Mouse (Mus musculus) hindbrain, embryonic 14.5 days (tissue): ENCODE measurements at regions not wholly inside any gene's neighbourhood (a gene's known extent, or its start where the extent isn't known, plus 50 kb on each side); places are given as distances from the start of the nearest gene placed in this dataset.

ENCODE experiments used
- ATAC-seq: fragments of 200-750 bp; cut with Nextera tagmentation; 2 replicates; pipeline ENCODE4 v1.8.0; 2017; ENCODE audit warnings: moderate number of reproducible peaks, mild to moderate bottlenecking, moderate TSS enrichment, moderate library complexity; ENCODE audit not compliant: low FRiP score
- DNase-seq: peaks from one replicate; pipeline ENCODE4 v3.0.0-alpha.2; 2015; ENCODE audit warnings: low spot score
- H3K27ac ChIP-seq: fragments of 300-500 bp; sonication (generic); 2 replicates; pipeline ENCODE4 v1.5.1; 2014; ENCODE audit warnings: mild to moderate bottlenecking, moderate library complexity
- H3K27me3 ChIP-seq: fragments of 300-500 bp; sonication (generic); 2 replicates; pipeline ENCODE4 v1.6.1; 2014; ENCODE audit warnings: mild to moderate bottlenecking, low read length, mixed read lengths; ENCODE audit not compliant: control insufficient read depth, insufficient read depth
- H3K36me3 ChIP-seq: fragments of 300-500 bp; sonication (generic); replicated peaks from 2 replicates; pipeline ENCODE4 v1.6.1; 2014; ENCODE audit not compliant: control insufficient read depth, insufficient read depth
- H3K4me1 ChIP-seq: fragments of 300-500 bp; sonication (generic); replicated peaks from 2 replicates; pipeline ENCODE4 v1.6.1; 2014; ENCODE audit warnings: antibody characterized with exemption, low read length, mixed read lengths; ENCODE audit not compliant: control insufficient read depth, insufficient read depth
- H3K4me2 ChIP-seq: fragments of 300-500 bp; sonication (generic); replicated peaks from 2 replicates; pipeline ENCODE4 v1.6.1; 2014; ENCODE audit warnings: mild to moderate bottlenecking, moderate library complexity
- H3K4me3 ChIP-seq: fragments of 300-500 bp; sonication (generic); replicated peaks from 2 replicates; pipeline ENCODE4 v1.5.1; 2014; ENCODE audit warnings: mild to moderate bottlenecking, low read length
- H3K9ac ChIP-seq: fragments of 300-500 bp; sonication (generic); 2 replicates; pipeline ENCODE4 v1.6.1; 2014
- H3K9me3 ChIP-seq: fragments of 300-500 bp; sonication (generic); 2 replicates; pipeline ENCODE4 v1.6.1; 2016; ENCODE audit warnings: low read length; ENCODE audit not compliant: control insufficient read depth
- WGBS: fragments of 180-500 bp; shearing (Covaris S2); extraction: QIAGEN DNeasy Blood & Tissue Kit; methylation state at CpG from one replicate; pipeline ENCODE4 v1.1.7; 2014; 5-methylcytosine and 5-hydroxymethylcytosine counted together

DNA sequence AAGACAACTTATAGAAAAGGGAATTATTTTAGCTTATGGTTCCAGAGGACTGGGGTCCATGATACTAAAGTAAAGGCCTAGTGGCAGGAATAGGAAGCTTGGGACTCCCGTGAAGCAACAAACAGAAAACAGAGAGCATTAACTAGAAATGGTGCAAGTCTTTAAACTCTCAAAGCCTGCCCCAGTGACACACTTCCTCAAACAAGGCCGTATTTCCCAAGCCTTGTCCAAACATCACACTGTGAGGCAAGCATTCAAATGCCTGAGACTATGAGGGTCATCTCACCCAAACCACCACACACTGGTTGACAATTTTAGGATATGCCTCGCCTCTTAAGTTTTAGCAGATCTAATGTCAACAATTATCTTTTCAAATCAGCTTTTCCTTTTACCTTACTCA is 205.2 kb upstream of the Sp8 start:
- Histone ChIP-seq H3K4me3 (no peak overlapping the region), H3K9me3 (no peaks in the 10 kb centered on the region), H3K9ac (no peak overlapping the region), H3K36me3 (no peaks in the 10 kb centered on the region), H3K27me3 (peaks cover 57% of the 10 kb centered on the region), H3K4me1 (no peaks in the 10 kb centered on the region), H3K4me2 (no peak overlapping the region), H3K27ac (no peak overlapping the region)
- DNase-seq, result no peak
- 79% methylated on average over 3 of the region's 3 CpGs for WGBS
- no peak for ATAC-seq

DNA sequence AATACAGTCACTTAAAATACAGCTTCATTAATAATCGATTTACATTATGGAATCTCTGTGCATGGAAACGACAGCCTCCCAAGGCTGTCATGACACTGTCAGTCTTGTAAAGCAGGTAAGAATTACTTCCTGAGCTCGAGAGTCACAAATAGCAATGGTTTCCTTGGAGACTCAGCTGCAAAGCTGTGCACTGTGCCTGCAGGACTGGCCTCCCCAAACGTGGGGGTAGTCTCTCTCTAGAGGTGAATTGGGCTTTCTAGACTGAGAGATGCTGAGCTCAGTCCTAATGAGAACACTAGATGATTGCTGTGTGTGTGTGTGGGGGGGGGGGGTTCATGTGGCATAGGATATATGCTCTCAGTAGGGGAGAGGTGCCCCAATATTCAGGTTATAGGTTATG is 208.9 kb upstream of the Sp8 start:
- Histone ChIP-seq H3K27me3 (peaks cover 25% of the 10 kb centered on the region), H3K4me3 (no peak overlapping the region), H3K9me3 (peaks cover 4% of the 10 kb centered on the region; the same call in 1 of the 2 replicates), H3K27ac (no peak overlapping the region), H3K4me1 (no peaks in the 10 kb centered on the region), H3K4me2 (no peak overlapping the region), H3K36me3 (no peaks in the 10 kb centered on the region), H3K9ac (no peak overlapping the region)
- WGBS, result 27% methylated on average over 4 of the region's 4 CpGs
- DNase-seq (no peak), ATAC-seq (no peak)

DNA sequence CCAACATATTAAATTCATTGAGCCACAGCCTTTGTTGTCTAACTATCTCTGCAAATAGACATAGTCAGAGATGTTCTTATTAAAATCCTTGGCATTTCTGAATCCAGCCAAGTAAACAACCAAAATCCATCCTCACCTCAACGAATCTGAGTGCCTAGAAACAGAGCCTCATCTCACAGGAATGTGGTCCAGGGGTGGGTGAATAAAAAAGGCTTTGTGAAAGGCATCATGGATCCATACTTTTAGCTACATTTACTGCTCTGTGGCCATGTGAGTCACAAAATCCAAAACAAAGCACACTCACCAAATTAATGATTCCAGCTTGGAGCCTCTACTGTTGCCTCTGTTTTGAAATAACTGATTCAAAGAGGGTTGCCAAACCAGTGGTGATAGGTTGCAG is 210.7 kb upstream of the Sp8 start:
- Histone ChIP-seq H3K9ac (no peak overlapping the region), H3K4me3 (no peak overlapping the region), H3K27me3 (peaks cover 10% of the 10 kb centered on the region), H3K4me1 (no peaks in the 10 kb centered on the region), H3K4me2 (no peak overlapping the region), H3K27ac (no peak overlapping the region), H3K9me3 (peaks cover 5% of the 10 kb centered on the region; the same call in 1 of the 2 replicates), H3K36me3 (no peaks in the 10 kb centered on the region)
- 42% methylated on average over 1 of the region's 1 CpGs for WGBS
- ATAC-seq, result no peak
- no peak for DNase-seq

DNA sequence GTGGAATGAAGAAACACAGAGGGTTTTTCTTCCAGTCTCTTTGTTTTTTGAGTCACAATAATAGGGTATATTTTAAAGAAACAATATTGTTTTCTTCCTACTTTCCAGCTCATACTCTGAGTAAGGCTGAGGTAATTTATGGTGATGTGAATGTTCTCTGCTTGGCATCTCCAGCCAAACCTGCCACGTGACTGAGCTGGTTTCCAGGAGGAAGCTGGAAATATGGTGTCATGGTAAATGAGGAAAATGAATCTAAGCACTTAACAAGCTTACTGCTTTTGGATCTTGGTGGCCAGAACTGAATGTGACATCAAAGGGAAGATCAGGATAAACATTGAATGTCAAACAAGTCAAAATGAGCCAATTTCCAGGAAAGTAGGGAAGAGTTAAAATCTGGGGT is 215.8 kb upstream of the Sp8 start:
- Histone ChIP-seq H3K27me3 (no peaks in the 10 kb centered on the region; the same call in 1 of the 2 replicates), H3K9ac (no peak overlapping the region), H3K36me3 (no peaks in the 10 kb centered on the region), H3K9me3 (peaks cover 5% of the 10 kb centered on the region; the same call in 1 of the 2 replicates), H3K4me1 (no peaks in the 10 kb centered on the region), H3K4me3 (no peak overlapping the region), H3K4me2 (no peak overlapping the region), H3K27ac (no peak overlapping the region)
- DNase-seq (no peak), ATAC-seq (no peak)
- 85% methylated on average over 1 of the region's 1 CpGs for whole genome bisulfite sequencing

DNA sequence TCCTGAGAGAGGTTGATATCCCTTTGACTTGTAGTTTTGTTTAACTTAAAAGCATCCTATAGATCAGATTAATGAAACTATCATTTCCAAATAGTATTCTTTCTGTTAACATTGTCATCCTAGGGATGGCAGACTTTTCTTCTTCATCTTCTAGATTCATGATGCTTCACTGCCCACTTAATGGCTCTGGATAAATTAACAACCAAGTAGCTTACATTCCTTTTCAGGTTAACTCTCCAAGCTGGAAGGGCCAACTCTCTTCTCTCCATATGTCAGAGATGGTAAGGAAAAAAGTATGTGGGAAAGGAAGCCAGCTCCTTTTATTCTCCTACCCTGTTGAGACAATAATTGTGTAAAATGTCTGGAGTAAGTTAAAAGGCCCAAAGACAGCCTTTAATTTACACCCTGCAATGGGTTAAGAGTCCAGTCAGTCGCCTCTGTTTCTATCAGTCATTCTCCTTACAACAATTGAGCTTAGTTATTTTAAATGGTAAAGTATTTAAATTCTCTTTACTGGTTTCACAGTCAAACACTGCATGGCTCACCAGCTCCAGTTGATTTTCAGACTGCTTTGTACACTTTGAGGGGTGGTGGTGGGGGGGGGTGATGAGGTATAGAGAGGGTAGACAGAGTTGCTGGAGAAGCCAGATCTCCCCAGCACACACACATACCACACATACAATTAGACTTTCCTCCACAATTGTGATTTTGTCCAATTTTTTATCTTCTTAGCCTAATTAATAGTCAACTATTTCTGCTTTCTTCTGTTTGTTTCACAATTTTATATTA is 224.2 kb upstream of the Sp8 start:
- no peaks in the 10 kb centered on the region for H3K9me3 ChIP-seq
- no peak overlapping the region for H3K9ac ChIP-seq
- no peak for DNase-seq
- 40% methylated on average over 1 of the region's 1 CpGs for WGBS
- no peak overlapping the region for H3K4me2 ChIP-seq
- H3K4me1 ChIP-seq, result no peaks in the 10 kb centered on the region
- H3K36me3 ChIP-seq, result no peaks in the 10 kb centered on the region
- H3K4me3 ChIP-seq, result no peak overlapping the region
- no peak for ATAC-seq
- H3K27ac ChIP-seq, result no peak overlapping the region
- H3K27me3 ChIP-seq, result no peaks in the 10 kb centered on the region

DNA sequence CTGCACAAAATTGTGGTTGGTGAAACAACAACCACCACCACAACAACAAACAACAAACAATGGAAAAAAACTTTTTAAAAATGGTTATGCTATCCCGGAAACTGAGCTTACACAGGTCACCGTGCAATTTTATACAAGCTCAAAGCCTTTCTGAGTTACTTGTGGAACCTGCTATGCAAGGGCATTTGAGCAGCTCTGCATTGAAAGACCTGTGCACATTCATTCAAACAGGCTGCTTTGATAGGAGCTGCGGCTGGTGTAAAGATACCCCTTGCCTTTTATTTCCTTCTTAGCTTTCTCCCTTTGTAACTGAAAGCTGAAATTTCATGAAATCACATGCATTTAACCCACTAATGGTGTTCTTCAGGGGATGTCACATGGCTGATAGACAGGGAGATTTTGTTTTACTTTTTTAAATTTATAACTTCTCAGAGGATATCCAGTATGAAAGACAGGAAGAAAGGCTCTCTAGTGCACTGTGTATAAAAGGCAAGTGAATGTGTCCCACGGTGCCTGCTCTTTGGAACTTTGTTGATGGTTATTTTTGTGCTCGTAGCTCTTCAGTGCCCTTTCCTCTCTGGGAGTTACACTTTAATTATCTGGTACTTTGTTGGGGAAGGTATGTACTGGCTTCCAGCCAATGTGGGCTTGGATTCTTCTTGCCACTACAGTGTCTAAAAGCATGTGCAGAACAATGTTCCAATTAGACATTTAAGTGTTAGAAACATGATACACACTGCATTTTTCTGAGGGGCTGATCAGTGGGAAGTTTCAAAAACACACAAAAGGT is 225.1 kb upstream of the Sp8 start:
- no peak overlapping the region for H3K27ac ChIP-seq
- 35% methylated on average over 5 of the region's 5 CpGs for WGBS
- no peak overlapping the region for H3K9ac ChIP-seq
- no peaks in the 10 kb centered on the region for H3K36me3 ChIP-seq
- ATAC-seq (no peak), DNase-seq (no peak)
- no peak overlapping the region for H3K4me3 ChIP-seq
- H3K4me2 ChIP-seq, result no peak overlapping the region
- H3K27me3 ChIP-seq, result no peaks in the 10 kb centered on the region
- H3K4me1 ChIP-seq, result no peaks in the 10 kb centered on the region
- H3K9me3 ChIP-seq, result no peaks in the 10 kb centered on the region

DNA sequence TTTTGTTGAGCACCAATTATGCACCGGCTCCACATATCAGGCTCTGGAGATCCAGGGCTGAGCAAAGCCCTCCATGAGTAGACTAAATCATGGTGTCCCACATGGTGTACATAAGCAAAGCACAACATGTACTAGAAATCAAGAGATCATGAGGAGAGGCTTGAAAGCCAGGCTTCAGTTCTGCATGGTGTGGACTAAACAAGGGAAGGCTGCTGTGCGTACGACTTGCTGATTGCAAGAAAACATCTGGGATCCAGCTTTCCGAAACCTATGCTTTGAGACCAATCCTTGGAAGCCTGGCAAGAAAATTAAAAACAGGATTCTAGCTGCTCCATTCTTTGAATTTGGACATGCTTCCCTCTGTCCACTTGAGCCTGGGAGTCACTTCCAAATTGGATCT is 249.1 kb upstream of the Sp8 start:
- Histone ChIP-seq H3K27me3 (no peaks in the 10 kb centered on the region), H3K4me1 (no peaks in the 10 kb centered on the region), H3K36me3 (no peaks in the 10 kb centered on the region), H3K4me2 (no peak overlapping the region), H3K27ac (no peak overlapping the region), H3K9me3 (0 out of 2 replicates have a peak, but pooled peaks cover 10% of the 10 kb centered on the region), H3K9ac (no peak overlapping the region), H3K4me3 (no peak overlapping the region)
- DNase-seq (no peak), ATAC-seq (no peak)
- 85% methylated on average over 4 of the region's 4 CpGs for WGBS

DNA sequence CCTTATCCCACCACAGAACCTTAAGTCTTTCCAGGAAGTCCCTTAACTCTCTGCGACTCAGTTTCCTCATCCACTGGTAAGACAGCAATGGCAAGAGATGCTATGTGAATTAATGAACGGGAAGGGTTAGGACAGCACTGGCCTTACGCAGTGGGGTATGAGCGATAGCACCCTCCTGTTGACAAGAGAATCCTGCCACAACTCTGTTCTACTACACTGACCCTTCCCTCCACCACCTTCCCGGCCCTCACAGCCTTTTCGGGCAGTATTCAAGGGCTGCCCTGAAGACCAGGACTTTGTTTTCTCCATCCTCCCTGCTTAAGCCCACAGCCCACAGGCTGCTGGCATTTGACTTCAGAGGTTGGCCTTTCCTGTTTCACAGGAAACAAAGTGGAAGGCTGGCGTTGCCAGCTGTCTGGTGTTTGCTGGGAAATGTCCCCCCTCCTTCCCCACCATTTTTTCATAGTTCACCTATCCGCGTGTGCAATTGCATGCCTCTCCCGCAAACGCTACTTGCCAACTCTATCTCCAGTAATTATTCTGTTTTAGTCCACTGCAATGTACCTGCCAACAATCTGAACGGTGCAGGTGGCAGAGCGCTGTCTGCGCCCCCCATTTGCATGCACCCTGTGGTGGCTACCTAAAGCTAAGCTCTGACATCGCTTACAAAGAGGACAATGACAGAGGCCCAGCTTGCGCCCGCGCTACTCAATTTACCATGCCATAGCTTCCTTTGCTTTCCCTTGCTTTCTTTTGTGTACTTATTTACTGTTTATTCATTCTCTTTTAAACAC is 251.2 kb upstream of the Sp8 start:
- WGBS, result 23% methylated on average over 18 of the region's 18 CpGs
- peak overlapping the region; percentile 21; the same call in 1 of the 2 replicates for H3K9ac ChIP-seq

More for the DNA sequence above, 251.2 kb upstream of the Sp8 start:
- Histone ChIP-seq H3K36me3 (no peaks in the 10 kb centered on the region), H3K9me3 (0 out of 2 replicates have a peak, but pooled peaks cover 10% of the 10 kb centered on the region), H3K27me3 (no peaks in the 10 kb centered on the region), H3K4me2 (peak overlapping the region; percentile 38), H3K4me3 (0 out of 2 replicates have a peak overlapping the region, but pooled peaks have one; percentile 3), H3K27ac (no peak overlapping the region), H3K4me1 (no peaks in the 10 kb centered on the region)
- DNase-seq (no peak), ATAC-seq (no peak)
